Mouse (Mus musculus): ENCODE data around the gene Glis1. TPM values are rescaled to one million over a fixed set of nuclear protein-coding genes. Genes with fewer than 3 reads are reported as not detected.

Gene Glis1
- polyA plus RNA-seq (2017; shearing (Covaris generic)) = under 1 TPM in 1 of 3 experiments, not detected in 2; 0.30 TPM

GRCm38 (mm10) chr4:107434356-107435237 lies at the start of gene Glis1:
TSS of gene Glis1 (plus strand) at chr4:107434591.
- no peak for ATAC-seq

GRCm38 (mm10) chr4:107387038-107387437 lies 47.4 kb upstream of the Glis1 start:
- ATAC-seq = no peak

GRCm38 (mm10) chr4:107387465-107387864 lies 46.9 kb upstream of the Glis1 start:
- ATAC-seq = no peak

GRCm38 (mm10) chr4:107388291-107388690 lies 46.1 kb upstream of the Glis1 start:
- no peak for ATAC-seq

- no peak for ATAC-seq
These were observed 45.0 kb upstream of the Glis1 start for GRCm38 (mm10) chr4:107389345-107389744.

GRCm38 (mm10) chr4:107393771-107394170 lies 40.6 kb upstream of the Glis1 start:
- no peak for ATAC-seq

- ATAC-seq = no peak
These were observed 14.2 kb upstream of the Glis1 start for GRCm38 (mm10) chr4:107420202-107420601.

GRCm38 (mm10) chr4:107421711-107422110 lies 12.7 kb upstream of the Glis1 start:
- ATAC-seq = no peak

GRCm38 (mm10) chr4:107422176-107422575 lies 12.2 kb upstream of the Glis1 start:
- no peak for ATAC-seq

GRCm38 (mm10) chr4:107425616-107426015 lies 8.8 kb upstream of the Glis1 start:
- ATAC-seq = no peak

- no peak for ATAC-seq
These were observed 7.8 kb upstream of the Glis1 start for GRCm38 (mm10) chr4:107426631-107427030.

GRCm38 (mm10) chr4:107432717-107433116 lies 1.7 kb upstream of the Glis1 start:
- no peak for ATAC-seq

- no peak for ATAC-seq
These were observed 414 bp upstream of the Glis1 start for GRCm38 (mm10) chr4:107433998-107434355.

GRCm38 (mm10) chr4:107435238-107435946 lies 1.0 kb downstream of the Glis1 start:
- no peak for ATAC-seq

- ATAC-seq = no peak
These were observed 2.1 kb downstream of the Glis1 start for GRCm38 (mm10) chr4:107436476-107436875.

- no peak for ATAC-seq
These were observed 4.3 kb downstream of the Glis1 start for GRCm38 (mm10) chr4:107438741-107439140.

GRCm38 (mm10) chr4:107440306-107440705 lies 5.9 kb downstream of the Glis1 start:
- no peak for ATAC-seq

- ATAC-seq = no peak
These were observed 7.9 kb downstream of the Glis1 start for GRCm38 (mm10) chr4:107442288-107442687.

- ATAC-seq = no peak
These were observed 8.6 kb downstream of the Glis1 start for GRCm38 (mm10) chr4:107442891-107443483.

- ATAC-seq = no peak
These were observed 9.2 kb downstream of the Glis1 start for GRCm38 (mm10) chr4:107443621-107444020.

GRCm38 (mm10) chr4:107448481-107448880 lies 14.1 kb downstream of the Glis1 start:
- ATAC-seq = no peak

- ATAC-seq = no peak
These were observed 15.1 kb downstream of the Glis1 start for GRCm38 (mm10) chr4:107449519-107449918.

- no peak for ATAC-seq
These were observed 18.1 kb downstream of the Glis1 start for GRCm38 (mm10) chr4:107452266-107453015.
